Comparison of ENCODE assay signal across 24 mouse cellular contexts in genomic region chr13:17494936-17495335, GRCm38 (mm10).
DNase-seq lines count a peak whose midpoint lies in the region; ATAC-seq lines count a peak whose summit lies in the region.
"Had no signal": no experiment of that assay in that cellular context is flagged by ENCODE, and none has a peak within 500 bp of the region (broad histone marks: within the 10 kb centered on the region; RNA-seq: fewer than 3 reads in every experiment).

No protein-coding gene starts in this region.

- WGBS in kidney, embryonic 14.5 days, result 81% methylated on average over 1 of the region's 1 CpGs

- no peak overlapping the region for H3K4me3 ChIP-seq in kidney, embryonic 14.5 days (ENCODE audit: low read length)
- H3K4me3 ChIP-seq: embryonic facial prominence, embryonic 12.5 days; embryonic facial prominence, embryonic 15.5 days; forebrain, embryonic 12.5 days; forebrain, embryonic 15.5 days; heart, adult 2 months; hindbrain, embryonic 12.5 days; hindbrain, embryonic 15.5 days had no signal

- no peak overlapping the region for H3K27ac ChIP-seq in kidney, embryonic 14.5 days (ENCODE audit: low read depth, low read length)
- H3K27ac ChIP-seq: embryonic facial prominence, embryonic 12.5 days; embryonic facial prominence, embryonic 15.5 days; forebrain, embryonic 12.5 days; forebrain, embryonic 15.5 days; heart, adult 2 months; hindbrain, embryonic 12.5 days; hindbrain, embryonic 15.5 days had no signal

- no peaks in the 10 kb centered on the region for H3K36me3 ChIP-seq in kidney, embryonic 14.5 days (ENCODE audit: control insufficient read depth, insufficient read depth, low read length)
- H3K36me3 ChIP-seq: embryonic facial prominence, embryonic 12.5 days; embryonic facial prominence, embryonic 15.5 days; forebrain, embryonic 12.5 days; forebrain, embryonic 15.5 days; hindbrain, embryonic 12.5 days; hindbrain, embryonic 15.5 days had no signal

- no peak for ATAC-seq in kidney, embryonic 14.5 days (ENCODE audit: low FRiP score, low TSS enrichment)
- ATAC-seq: forebrain, embryonic 15.5 days had no signal

- no peak overlapping the region for H3K4me2 ChIP-seq in kidney, embryonic 14.5 days (replicated peaks; ENCODE audit: low read depth, low read length)
- H3K4me2 ChIP-seq: embryonic facial prominence, embryonic 12.5 days; embryonic facial prominence, embryonic 15.5 days; forebrain, embryonic 12.5 days; forebrain, embryonic 15.5 days; heart, embryonic 11.5 days; hindbrain, embryonic 12.5 days; hindbrain, embryonic 15.5 days had no signal

- no peak overlapping the region for H3K9ac ChIP-seq in kidney, embryonic 14.5 days (ENCODE audit: low read depth, low read length)
- H3K9ac ChIP-seq: embryonic facial prominence, embryonic 12.5 days; embryonic facial prominence, embryonic 15.5 days; forebrain, embryonic 12.5 days; forebrain, embryonic 15.5 days; hindbrain, embryonic 12.5 days; hindbrain, embryonic 15.5 days had no signal

- DNase-seq in frontal cortex, postnatal 36 days (ENCODE audit: low spot score in 2 of 2), result peak; percentile 6 to 13
- no peak for DNase-seq in frontal cortex, postnatal 25 days (ENCODE audit: low spot score in 2 of 2)
- peak; percentile 2 to 11 for DNase-seq in right cerebral cortex, adult 2 months (ENCODE audit: low spot score in 2 of 2)
- DNase-seq in right cerebral cortex, postnatal 25 days, result no peak
- DNase-seq in brain, adult 2 months (ENCODE audit: low read depth, low spot score), result peak; percentile 76
- no peak for DNase-seq in thymus, postnatal 36 days
- DNase-seq: adrenal gland, postnatal 10 days; adrenal gland, postnatal 36 days; cerebellum, adult 11 months; cerebellum, adult 2 months; cerebellum, adult 9-11 months; cerebellum, postnatal 25 days; gastrocnemius, postnatal 10 days; gastrocnemius, postnatal 36 days; heart, adult 2 months had no signal

- H3K4me1 ChIP-seq in kidney, embryonic 14.5 days (ENCODE audit: control insufficient read depth, insufficient read depth, low read length), result no peaks in the 10 kb centered on the region
- H3K4me1 ChIP-seq: embryonic facial prominence, embryonic 12.5 days; embryonic facial prominence, embryonic 15.5 days; forebrain, embryonic 12.5 days; forebrain, embryonic 15.5 days; hindbrain, embryonic 12.5 days; hindbrain, embryonic 15.5 days had no signal

- no peaks in the 10 kb centered on the region for H3K9me3 ChIP-seq in kidney, embryonic 14.5 days (ENCODE audit: control insufficient read depth, low read length)
- H3K9me3 ChIP-seq: embryonic facial prominence, embryonic 12.5 days; embryonic facial prominence, embryonic 15.5 days; forebrain, embryonic 12.5 days; forebrain, embryonic 15.5 days; hindbrain, embryonic 12.5 days; hindbrain, embryonic 15.5 days had no signal

- no peaks in the 10 kb centered on the region for H3K27me3 ChIP-seq in kidney, embryonic 14.5 days (ENCODE audit: control insufficient read depth, insufficient read depth, low read length)
- H3K27me3 ChIP-seq: embryonic facial prominence, embryonic 12.5 days; embryonic facial prominence, embryonic 15.5 days; forebrain, embryonic 12.5 days; forebrain, embryonic 15.5 days; hindbrain, embryonic 12.5 days; hindbrain, embryonic 15.5 days; Patski had no signal

Comparison
In these comparisons a context has a peak if more than half of its experiments do, and no peak if none do; other contexts are left out.
1. DNase-seq: peak in frontal cortex, postnatal 36 days (2 of 2), right cerebral cortex, adult 2 months (2 of 2) and brain, adult 2 months (single experiment); none in frontal cortex, postnatal 25 days (0 of 2), right cerebral cortex, postnatal 25 days (single experiment) and thymus, postnatal 36 days (0 of 2).